Mouse (Mus musculus) inflammation-experienced regulatory T-cells, adult 16 weeks (primary cell): ENCODE measurements around the gene Alox5ap. TPM values are rescaled to one million over a fixed set of nuclear protein-coding genes. Genes with fewer than 3 reads are reported as not detected.

ENCODE experiments used
- polyA plus RNA-seq: library from polyadenylated mRNA; unstranded; fragments of 100-300 nt; shearing (Covaris generic); gene quantifications from one replicate; pipeline ENCODE4 v1.2.1, GENCODE M21; 2017

Gene Alox5ap
- 0.93 TPM for polyA plus RNA-seq

DNA sequence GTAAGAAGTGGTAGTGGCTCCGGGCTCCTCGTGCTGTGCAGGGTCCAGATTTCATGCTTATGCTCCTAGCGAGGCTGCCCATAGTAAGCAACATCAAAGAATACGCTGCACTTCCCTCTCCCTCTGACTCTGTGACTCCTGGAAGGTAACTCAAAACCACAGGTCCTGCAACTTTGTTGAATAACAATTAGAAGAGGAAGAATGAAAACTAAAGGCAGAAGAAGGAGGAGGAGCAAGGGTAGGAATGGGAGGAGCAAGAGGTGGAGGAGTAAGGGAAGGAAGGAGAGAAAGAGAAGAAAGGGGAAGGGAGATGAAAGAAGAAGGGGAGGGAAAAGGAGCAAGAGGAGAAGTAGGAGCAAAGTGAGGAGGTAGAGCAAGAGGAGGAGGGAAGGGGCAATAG, at the start of gene Alox5ap:
Gene Alox5ap (plus strand): TSS at position 363 of the 400 bp plus-strand sequence.

Other genes starting within 250 kb of the Alox5ap start
- gene Uspl1, start 80.4 kb upstream of the Alox5ap start, polyA plus RNA-seq = 61.6 TPM
- gene Hmgb1, start 80.3 kb upstream of the Alox5ap start, polyA plus RNA-seq = 230 TPM
- gene Medag, start 147.0 kb downstream of the Alox5ap start, polyA plus RNA-seq = 2.9 TPM
- not detected for gene Tex26, start 174.9 kb downstream of the Alox5ap start, polyA plus RNA-seq